Mouse (Mus musculus): Measurements from ENCODE around the gene Nr2f6. TPM values are rescaled to one million over a fixed set of nuclear protein-coding genes. Genes with fewer than 3 reads are reported as not detected.

Gene Nr2f6
- polyA plus RNA-seq (2015; fragmentation: Nextera tagmentation; extraction: Ambion mirVana): 19.8 and 20.1 TPM in 2 replicates

GRCm38 (mm10) chr8:71381421-71381970 lies at the start of gene Nr2f6:
Nr2f6 (minus strand) TSS chr8:71381960.
- WGBS: 1% methylated on average over 75 of the region's 89 CpGs
- H3K36me3 ChIP-seq (ENCODE audit: control insufficient read depth, insufficient read depth, low read length): no peaks in the 10 kb centered on the region
- peak within 1 kb of the TSS; percentile 72 for H3K4me3 ChIP-seq (ENCODE audit: low read depth, low read length)
- peaks cover 27% of the 10 kb centered on the region for H3K4me1 ChIP-seq (ENCODE audit: control insufficient read depth, insufficient read depth, low read length)
- H3K9ac ChIP-seq (ENCODE audit: low read depth, low read length): peak within 1 kb of the TSS; percentile 86
- peak; percentile 54 for ATAC-seq
- H3K27ac ChIP-seq (ENCODE audit: low read length): peak within 1 kb of the TSS; percentile 78
- H3K4me2 ChIP-seq (ENCODE audit: low read length): peak within 1 kb of the TSS; percentile 99
- no peaks in the 10 kb centered on the region for H3K9me3 ChIP-seq (replicated peaks; ENCODE audit: control insufficient read depth, low read length, poor library complexity, severe bottlenecking)
- H3K27me3 ChIP-seq (ENCODE audit: control insufficient read depth, insufficient read depth, low read depth, low read length): no peaks in the 10 kb centered on the region

- Histone ChIP-seq H3K9ac (ENCODE audit: low read depth, low read length) (no peak overlapping the region), H3K4me1 (ENCODE audit: control insufficient read depth, insufficient read depth, low read length) (no peaks in the 10 kb centered on the region), H3K27me3 (ENCODE audit: control insufficient read depth, insufficient read depth, low read depth, low read length) (no peaks in the 10 kb centered on the region), H3K4me3 (ENCODE audit: low read depth, low read length) (no peak overlapping the region), H3K27ac (ENCODE audit: low read length) (no peak overlapping the region), H3K36me3 (ENCODE audit: control insufficient read depth, insufficient read depth, low read length) (no peaks in the 10 kb centered on the region), H3K9me3 (replicated peaks; ENCODE audit: control insufficient read depth, low read length, poor library complexity, severe bottlenecking) (no peaks in the 10 kb centered on the region), H3K4me2 (ENCODE audit: low read length) (no peak overlapping the region)
- ATAC-seq: no peak
Observed at GRCm38 (mm10) chr8:71422121-71422520, 40.4 kb upstream of the Nr2f6 start.

- H3K9ac ChIP-seq (ENCODE audit: low read depth, low read length): no peak overlapping the region
- no peak for ATAC-seq
- H3K4me2 ChIP-seq (ENCODE audit: low read length): no peak overlapping the region
- no peak overlapping the region for H3K4me3 ChIP-seq (ENCODE audit: low read depth, low read length)
- WGBS: 50% methylated on average over 11 of the region's 11 CpGs
- no peaks in the 10 kb centered on the region for H3K27me3 ChIP-seq (ENCODE audit: control insufficient read depth, insufficient read depth, low read depth, low read length)
- H3K4me1 ChIP-seq (ENCODE audit: control insufficient read depth, insufficient read depth, low read length): peaks cover 2% of the 10 kb centered on the region; the same call in 1 of the 2 replicates
- no peaks in the 10 kb centered on the region for H3K36me3 ChIP-seq (ENCODE audit: control insufficient read depth, insufficient read depth, low read length)
- H3K27ac ChIP-seq (ENCODE audit: low read length): no peak overlapping the region
- H3K9me3 ChIP-seq (replicated peaks; ENCODE audit: control insufficient read depth, low read length, poor library complexity, severe bottlenecking): no peaks in the 10 kb centered on the region
Observed at GRCm38 (mm10) chr8:71411535-71412273, 29.9 kb upstream of the Nr2f6 start.

GRCm38 (mm10) chr8:71408231-71408630 lies 26.5 kb upstream of the Nr2f6 start:
- Histone ChIP-seq H3K9ac (ENCODE audit: low read depth, low read length) (no peak overlapping the region), H3K4me1 (ENCODE audit: control insufficient read depth, insufficient read depth, low read length) (peaks cover 13% of the 10 kb centered on the region; the same call in 1 of the 2 replicates)

GRCm38 (mm10) chr8:71407441-71407840 lies 25.7 kb upstream of the Nr2f6 start:
- Histone ChIP-seq H3K9ac (ENCODE audit: low read depth, low read length) (no peak overlapping the region), H3K27me3 (ENCODE audit: control insufficient read depth, insufficient read depth, low read depth, low read length) (no peaks in the 10 kb centered on the region), H3K36me3 (ENCODE audit: control insufficient read depth, insufficient read depth, low read length) (no peaks in the 10 kb centered on the region), H3K4me1 (ENCODE audit: control insufficient read depth, insufficient read depth, low read length) (peaks cover 13% of the 10 kb centered on the region; the same call in 1 of the 2 replicates), H3K4me2 (ENCODE audit: low read length) (no peak overlapping the region), H3K9me3 (replicated peaks; ENCODE audit: control insufficient read depth, low read length, poor library complexity, severe bottlenecking) (no peaks in the 10 kb centered on the region), H3K27ac (ENCODE audit: low read length) (no peak overlapping the region), H3K4me3 (ENCODE audit: low read depth, low read length) (no peak overlapping the region)
- ATAC-seq: no peak
- WGBS: 90% methylated on average over 14 of the region's 14 CpGs

More at GRCm38 (mm10) chr8:71408231-71408630, 26.5 kb upstream of the Nr2f6 start:
- Histone ChIP-seq H3K4me3 (ENCODE audit: low read depth, low read length) (no peak overlapping the region), H3K4me2 (ENCODE audit: low read length) (no peak overlapping the region), H3K27ac (ENCODE audit: low read length) (no peak overlapping the region), H3K36me3 (ENCODE audit: control insufficient read depth, insufficient read depth, low read length) (no peaks in the 10 kb centered on the region), H3K27me3 (ENCODE audit: control insufficient read depth, insufficient read depth, low read depth, low read length) (no peaks in the 10 kb centered on the region), H3K9me3 (replicated peaks; ENCODE audit: control insufficient read depth, low read length, poor library complexity, severe bottlenecking) (no peaks in the 10 kb centered on the region)
- no peak for ATAC-seq
- WGBS: 96% methylated on average over 4 of the region's 4 CpGs

GRCm38 (mm10) chr8:71406099-71407015 lies 24.6 kb upstream of the Nr2f6 start:
- H3K4me2 ChIP-seq (ENCODE audit: low read length): peak overlapping the region; percentile 97
- H3K4me1 ChIP-seq (ENCODE audit: control insufficient read depth, insufficient read depth, low read length): peaks cover 13% of the 10 kb centered on the region; the same call in 1 of the 2 replicates
- WGBS: under 1% methylated on average over 55 of the region's 55 CpGs
- H3K27ac ChIP-seq (ENCODE audit: low read length): no peak overlapping the region
- H3K36me3 ChIP-seq (ENCODE audit: control insufficient read depth, insufficient read depth, low read length): no peaks in the 10 kb centered on the region
- ATAC-seq: peak; percentile 43; the same call in 1 of the 2 replicates
- no peaks in the 10 kb centered on the region for H3K9me3 ChIP-seq (replicated peaks; ENCODE audit: control insufficient read depth, low read length, poor library complexity, severe bottlenecking)
- H3K27me3 ChIP-seq (ENCODE audit: control insufficient read depth, insufficient read depth, low read depth, low read length): no peaks in the 10 kb centered on the region
- H3K9ac ChIP-seq (ENCODE audit: low read depth, low read length): peak overlapping the region; percentile 46
- H3K4me3 ChIP-seq (ENCODE audit: low read depth, low read length): peak overlapping the region; percentile 47

- Histone ChIP-seq H3K27ac (ENCODE audit: low read length) (0 out of 2 replicates have a peak within 1 kb of the TSS, but pooled peaks have one; percentile 17), H3K9ac (ENCODE audit: low read depth, low read length) (peak within 1 kb of the TSS; percentile 52), H3K27me3 (ENCODE audit: control insufficient read depth, insufficient read depth, low read depth, low read length) (no peaks in the 10 kb centered on the region), H3K9me3 (replicated peaks; ENCODE audit: control insufficient read depth, low read length, poor library complexity, severe bottlenecking) (no peaks in the 10 kb centered on the region), H3K4me3 (ENCODE audit: low read depth, low read length) (peak within 1 kb of the TSS; percentile 47), H3K4me1 (ENCODE audit: control insufficient read depth, insufficient read depth, low read length) (peaks cover 13% of the 10 kb centered on the region; the same call in 1 of the 2 replicates), H3K4me2 (ENCODE audit: low read length) (peak within 1 kb of the TSS; percentile 97), H3K36me3 (ENCODE audit: control insufficient read depth, insufficient read depth, low read length) (no peaks in the 10 kb centered on the region)
- 17% methylated on average over 33 of the region's 33 CpGs for WGBS
- peak; percentile 90 for ATAC-seq
Observed at GRCm38 (mm10) chr8:71405401-71406098, 23.8 kb upstream of the Nr2f6 start, which contains the start of gene Ankle1. Ankle1 (plus strand) TSS chr8:71406010.

- H3K36me3 ChIP-seq (ENCODE audit: control insufficient read depth, insufficient read depth, low read length): no peaks in the 10 kb centered on the region
- no peak overlapping the region for H3K9ac ChIP-seq (ENCODE audit: low read depth, low read length)
- H3K4me1 ChIP-seq (ENCODE audit: control insufficient read depth, insufficient read depth, low read length): peaks cover 13% of the 10 kb centered on the region; the same call in 1 of the 2 replicates
- H3K27me3 ChIP-seq (ENCODE audit: control insufficient read depth, insufficient read depth, low read depth, low read length): no peaks in the 10 kb centered on the region
- no peak overlapping the region for H3K4me3 ChIP-seq (ENCODE audit: low read depth, low read length)
- H3K9me3 ChIP-seq (replicated peaks; ENCODE audit: control insufficient read depth, low read length, poor library complexity, severe bottlenecking): no peaks in the 10 kb centered on the region
- H3K27ac ChIP-seq (ENCODE audit: low read length): no peak overlapping the region
- H3K4me2 ChIP-seq (ENCODE audit: low read length): no peak overlapping the region; the same call in 1 of the 2 replicates
- no peak for ATAC-seq
- WGBS: 91% methylated on average over 9 of the region's 9 CpGs
Observed at GRCm38 (mm10) chr8:71404951-71405351, 23.2 kb upstream of the Nr2f6 start.

All from midbrain, embryonic 16.5 days (tissue).